Mouse (Mus musculus) activated CD4-positive, CD25-positive, alpha-beta regulatory T cell, adult 9 weeks (primary cell): ENCODE data around the gene Dync1li1. TPM values are rescaled to one million over a fixed set of nuclear protein-coding genes. Genes with fewer than 3 reads are reported as not detected.

ENCODE experiments used
- polyA plus RNA-seq: library from polyadenylated mRNA; unstranded; fragments of 100-300 nt; shearing (Covaris generic); gene quantifications from one replicate; pipeline ENCODE4 v1.2.1, GENCODE M21; 2017

Dync1li1 gene
- polyA plus RNA-seq = 62.7 TPM

GRCm38 (mm10) chr9:114688252-114688952, at the start of gene Dync1li1:
Dync1li1 (plus strand) TSS chr9:114688790.

GRCm38 (mm10) chr9:114639839-114640646, 48.5 kb upstream of the Dync1li1 start, which contains the start of gene Cnot10:
Cnot10 (minus strand) TSS chr9:114640184.

GRCm38 (mm10) chr9:114731011-114731755, 42.6 kb downstream of the Dync1li1 start, which contains the start of gene Cmtm6:
Cmtm6 (plus strand) TSS chr9:114731116.

Other genes with a start within 250 kb of the Dync1li1 start
- gene Ccr4, start 183.9 kb upstream of the Dync1li1 start, polyA plus RNA-seq = 37.5 TPM
- gene C130032M10Rik, start 173.1 kb upstream of the Dync1li1 start, polyA plus RNA-seq = not detected
- not detected for gene Trim71, start 124.4 kb upstream of the Dync1li1 start, polyA plus RNA-seq
- gene Cnot10, start 48.6 kb upstream of the Dync1li1 start, polyA plus RNA-seq = 65.0 TPM
- 224 TPM for gene Cmtm6, start 42.3 kb downstream of the Dync1li1 start, polyA plus RNA-seq
- 135 TPM for gene Cmtm7, start 93.1 kb downstream of the Dync1li1 start, polyA plus RNA-seq
- 0.61 TPM for gene Cmtm8, start 155.4 kb downstream of the Dync1li1 start, polyA plus RNA-seq
- 39.5 TPM for gene Gpd1l, start 245.2 kb downstream of the Dync1li1 start, polyA plus RNA-seq